Mouse (Mus musculus) macrophage (primary cell): ENCODE results near the gene Dnah17. TPM values are rescaled to one million over a fixed set of nuclear protein-coding genes. Genes with fewer than 3 reads are reported as not detected.

Source experiments
- H3K27ac ChIP-seq: fragments of 350-480 bp; formaldehyde crosslinking; 2 replicates; pipeline ENCODE4 v1.9.0; 2021
- H3K36me3 ChIP-seq: fragments of 350-480 bp; formaldehyde crosslinking; 2 replicates; pipeline ENCODE4 v1.9.0; 2021; ENCODE audit errors: inconsistent target
- H3K4me3 ChIP-seq: fragments of 350-480 bp; formaldehyde crosslinking; 2 replicates; pipeline ENCODE4 v1.9.0; 2021; ENCODE audit errors: inconsistent target
- H3K79me2 ChIP-seq: fragments of 350-480 bp; formaldehyde crosslinking; 2 replicates; pipeline ENCODE4 v1.9.0; 2021; ENCODE audit errors: inconsistent target
- WGBS: methylation state at CpG from one replicate; pipeline ENCODE4 v1.1.7; 2026; ENCODE audit warnings: inconsistent platforms; ENCODE audit not compliant: missing documents; 5-methylcytosine and 5-hydroxymethylcytosine counted together
- polyA plus RNA-seq: library from polyadenylated mRNA; stranded (reverse); fragments of 250-400 nt; gene quantifications from 3 replicates; pipeline ENCODE4 v1.2.4, GENCODE M21; 2018; ENCODE audit warnings: inconsistent platforms

Dnah17 gene
- polyA plus RNA-seq, 1 experiment from 2014 or later: 0.16 TPM

- Histone ChIP-seq H3K79me2 (no peaks in the 10 kb centered on the region), H3K36me3 (no peaks in the 10 kb centered on the region), H3K27ac (no peak overlapping the region), H3K4me3 (no peak overlapping the region)
- WGBS: 77% methylated on average over 3 of the region's 5 CpGs
Observed at GRCm38 (mm10) chr11:117977694-117978360, 152.6 kb downstream of the Dnah17 start.

- H3K36me3 ChIP-seq: no peaks in the 10 kb centered on the region
- no peak overlapping the region for H3K27ac ChIP-seq
- 33% methylated on average over 8 of the region's 8 CpGs for WGBS
- no peaks in the 10 kb centered on the region for H3K79me2 ChIP-seq
- no peak overlapping the region for H3K4me3 ChIP-seq
Observed at GRCm38 (mm10) chr11:117976081-117976582, 154.3 kb downstream of the Dnah17 start.

GRCm38 (mm10) chr11:117975211-117975967 lies 155.0 kb downstream of the Dnah17 start:
- WGBS: 81% methylated on average over 13 of the region's 18 CpGs
- no peaks in the 10 kb centered on the region for H3K79me2 ChIP-seq
- H3K27ac ChIP-seq: peak overlapping the region; percentile 8; the same call in 1 of the 2 replicates
- H3K4me3 ChIP-seq: no peak overlapping the region
- H3K36me3 ChIP-seq: no peaks in the 10 kb centered on the region

GRCm38 (mm10) chr11:117974327-117975125 lies 155.9 kb downstream of the Dnah17 start:
- H3K27ac ChIP-seq: peak overlapping the region; percentile 8; the same call in 1 of the 2 replicates
- H3K4me3 ChIP-seq: no peak overlapping the region
- no peaks in the 10 kb centered on the region for H3K36me3 ChIP-seq
- WGBS: 23% methylated on average over 14 of the region's 14 CpGs
- no peaks in the 10 kb centered on the region for H3K79me2 ChIP-seq

- 52% methylated on average over 5 of the region's 5 CpGs for WGBS
- no peak overlapping the region for H3K27ac ChIP-seq
- H3K4me3 ChIP-seq: no peak overlapping the region
- H3K36me3 ChIP-seq: no peaks in the 10 kb centered on the region
- H3K79me2 ChIP-seq: peaks cover under 1% of the 10 kb centered on the region; the same call in 1 of the 2 replicates
Observed at GRCm38 (mm10) chr11:117973569-117973968, 156.9 kb downstream of the Dnah17 start.

- no peaks in the 10 kb centered on the region for H3K36me3 ChIP-seq
- no peak overlapping the region for H3K4me3 ChIP-seq
- 87% methylated on average over 11 of the region's 11 CpGs for WGBS
- peaks cover 3% of the 10 kb centered on the region; the same call in 1 of the 2 replicates for H3K79me2 ChIP-seq
- no peak overlapping the region for H3K27ac ChIP-seq
Observed at GRCm38 (mm10) chr11:117972656-117973558, 157.5 kb downstream of the Dnah17 start.

Other genes with a start within 250 kb of the Dnah17 start
- 2.0 to 6.9 TPM (median 2.3 TPM) in 3 replicates for gene Socs3, start 160.6 kb downstream of the Dnah17 start, polyA plus RNA-seq
- gene Pgs1, start 144.3 kb downstream of the Dnah17 start, polyA plus RNA-seq: 12.0 to 40.0 TPM (median 28.0 TPM) in 3 replicates
- gene Cyth1, start 118.0 kb upstream of the Dnah17 start, polyA plus RNA-seq: 62.6 to 194 TPM (median 68.7 TPM) in 3 replicates
- 4.3 to 7.9 TPM (median 5.4 TPM) in 3 replicates for gene Usp36, start 159.6 kb upstream of the Dnah17 start, polyA plus RNA-seq
- gene Cep295nl, start 211.9 kb upstream of the Dnah17 start, polyA plus RNA-seq: 0.68 to 2.2 TPM (median 0.90 TPM) in 3 replicates
- gene Timp2, start 225.1 kb upstream of the Dnah17 start, polyA plus RNA-seq: 330 to 662 TPM (median 385 TPM) in 3 replicates